Mouse (Mus musculus): ENCODE measurements around the gene Pon2.
"Not testable (repeated sequence)": the region's sequence is repeated elsewhere in the genome, so short reads cannot be mapped to it uniquely, and the experiment has no call there.

Gene Pon2

GRCm38 (mm10) chr6:5298092-5298554 is at the start of gene Pon2:
Gene Pon2, minus strand, starts transcription at chr6:5298455.
- DNase-seq (ENCODE audit: low read depth in 1 of 2, low spot score in 2 of 2), result peak; percentile 41 to 72

- DNase-seq (ENCODE audit: low read depth in 1 of 2, low spot score in 2 of 2), result no peak
Measured at GRCm38 (mm10) chr6:5344255-5344654, 46.0 kb upstream of the Pon2 start.

- not testable (repeated sequence) for DNase-seq (ENCODE audit: low read depth in 1 of 2, low spot score in 2 of 2)
Measured at GRCm38 (mm10) chr6:5339283-5339682, 41.0 kb upstream of the Pon2 start.

GRCm38 (mm10) chr6:5338781-5339180 is 40.5 kb upstream of the Pon2 start:
- DNase-seq (ENCODE audit: low read depth in 1 of 2, low spot score in 2 of 2), result not testable (repeated sequence)

- DNase-seq (ENCODE audit: low read depth in 1 of 2, low spot score in 2 of 2), result not testable (repeated sequence)
Measured at GRCm38 (mm10) chr6:5336016-5336415, 37.8 kb upstream of the Pon2 start.

GRCm38 (mm10) chr6:5334021-5334420 is 35.8 kb upstream of the Pon2 start:
- DNase-seq (ENCODE audit: low read depth in 1 of 2, low spot score in 2 of 2), result no peak

GRCm38 (mm10) chr6:5332560-5333150 is 34.4 kb upstream of the Pon2 start:
- DNase-seq (ENCODE audit: low read depth in 1 of 2, low spot score in 2 of 2), result no peak

- no peak for DNase-seq (ENCODE audit: low read depth in 1 of 2, low spot score in 2 of 2)
Measured at GRCm38 (mm10) chr6:5325122-5325521, 26.9 kb upstream of the Pon2 start.

GRCm38 (mm10) chr6:5324101-5324500 is 25.8 kb upstream of the Pon2 start:
- DNase-seq (ENCODE audit: low read depth in 1 of 2, low spot score in 2 of 2), result not testable (repeated sequence)

- DNase-seq (ENCODE audit: low read depth in 1 of 2, low spot score in 2 of 2), result no peak
Measured at GRCm38 (mm10) chr6:5316630-5317029, 18.4 kb upstream of the Pon2 start.

- DNase-seq (ENCODE audit: low read depth in 1 of 2, low spot score in 2 of 2), result no peak
Measured at GRCm38 (mm10) chr6:5315053-5315759, 17.0 kb upstream of the Pon2 start.

GRCm38 (mm10) chr6:5313951-5314590 is 15.8 kb upstream of the Pon2 start:
- no peak for DNase-seq (ENCODE audit: low read depth in 1 of 2, low spot score in 2 of 2)

- no peak for DNase-seq (ENCODE audit: low read depth in 1 of 2, low spot score in 2 of 2)
Measured at GRCm38 (mm10) chr6:5310491-5310890, 12.2 kb upstream of the Pon2 start.

- DNase-seq (ENCODE audit: low read depth in 1 of 2, low spot score in 2 of 2), result no peak
Measured at GRCm38 (mm10) chr6:5309595-5310197, 11.4 kb upstream of the Pon2 start.

- no peak for DNase-seq (ENCODE audit: low read depth in 1 of 2, low spot score in 2 of 2)
Measured at GRCm38 (mm10) chr6:5305926-5306325, 7.7 kb upstream of the Pon2 start.

- DNase-seq (ENCODE audit: low read depth in 1 of 2, low spot score in 2 of 2), result no peak
Measured at GRCm38 (mm10) chr6:5304956-5305355, 6.7 kb upstream of the Pon2 start.

GRCm38 (mm10) chr6:5300629-5301028 is 2.4 kb upstream of the Pon2 start:
- DNase-seq (ENCODE audit: low read depth in 1 of 2, low spot score in 2 of 2), result no peak

GRCm38 (mm10) chr6:5299561-5299960 is 1.3 kb upstream of the Pon2 start:
- DNase-seq (ENCODE audit: low read depth in 1 of 2, low spot score in 2 of 2), result no peak

- peak; percentile 26 to 43 for DNase-seq (ENCODE audit: low read depth in 1 of 2, low spot score in 2 of 2)
Measured at GRCm38 (mm10) chr6:5297321-5298091, 749 bp downstream of the Pon2 start.

GRCm38 (mm10) chr6:5296067-5296466 is 2.2 kb downstream of the Pon2 start:
- no peak for DNase-seq (ENCODE audit: low read depth in 1 of 2, low spot score in 2 of 2)

All from monocyte, adult 2 months (primary cell).